Mouse (Mus musculus) forebrain, embryonic 13.5 days (tissue): ENCODE results near the gene Akirin2. TPM values are rescaled to one million over a fixed set of nuclear protein-coding genes. Genes with fewer than 3 reads are reported as not detected.
"Not testable (repeated sequence)": the region's sequence is repeated elsewhere in the genome, so short reads cannot be mapped to it uniquely, and the experiment has no call there.

Experiments used
- ATAC-seq: fragments of 200-750 bp; cut with Nextera tagmentation; 2 replicates; pipeline ENCODE4 v1.8.0; 2017
- H3K27ac ChIP-seq: fragments of 300-500 bp; sonication (generic); 2 replicates; pipeline ENCODE4 v1.5.1; 2015; ENCODE audit warnings: inconsistent platforms, mild to moderate bottlenecking, moderate library complexity
- H3K27me3 ChIP-seq: fragments of 300-500 bp; sonication (generic); 2 replicates; pipeline ENCODE4 v1.6.1; 2015; ENCODE audit warnings: mild to moderate bottlenecking, inconsistent platforms
- H3K36me3 ChIP-seq: fragments of 300-500 bp; sonication (generic); 2 replicates; pipeline ENCODE4 v1.6.1; 2015; ENCODE audit warnings: mild to moderate bottlenecking, inconsistent platforms; ENCODE audit not compliant: poor library complexity, severe bottlenecking
- H3K4me1 ChIP-seq: fragments of 300-500 bp; sonication (generic); 2 replicates; pipeline ENCODE4 v1.6.1; 2015; ENCODE audit warnings: inconsistent platforms
- H3K4me2 ChIP-seq: fragments of 300-500 bp; sonication (generic); 2 replicates; pipeline ENCODE4 v1.6.1; 2015; ENCODE audit warnings: inconsistent platforms, mild to moderate bottlenecking, moderate library complexity
- H3K4me3 ChIP-seq: fragments of 300-500 bp; sonication (generic); 2 replicates; pipeline ENCODE4 v1.5.1; 2015; ENCODE audit warnings: mild to moderate bottlenecking, inconsistent platforms
- H3K9ac ChIP-seq: fragments of 300-500 bp; sonication (generic); 2 replicates; pipeline ENCODE4 v1.6.1; 2015; ENCODE audit warnings: mild to moderate bottlenecking, inconsistent platforms
- H3K9me3 ChIP-seq: fragments of 300-500 bp; sonication (generic); replicated peaks from 2 replicates; pipeline ENCODE4 v1.6.1; 2016; ENCODE audit warnings: inconsistent platforms
- WGBS: fragments of 180-500 bp; shearing (Covaris S2); methylation state at CpG from one replicate; pipeline ENCODE4 v1.1.7; 2015; 5-methylcytosine and 5-hydroxymethylcytosine counted together
- polyA plus RNA-seq: library from polyadenylated mRNA; unstranded; fragments of >200 nt; fragmentation: Nextera tagmentation; extraction: Ambion mirVana; gene quantifications from 2 replicates; pipeline ENCODE4 v1.2.1, GENCODE M21; 2015

Gene Akirin2
- polyA plus RNA-seq, 1 experiment from 2014 or later, result 82.8 TPM

DNA sequence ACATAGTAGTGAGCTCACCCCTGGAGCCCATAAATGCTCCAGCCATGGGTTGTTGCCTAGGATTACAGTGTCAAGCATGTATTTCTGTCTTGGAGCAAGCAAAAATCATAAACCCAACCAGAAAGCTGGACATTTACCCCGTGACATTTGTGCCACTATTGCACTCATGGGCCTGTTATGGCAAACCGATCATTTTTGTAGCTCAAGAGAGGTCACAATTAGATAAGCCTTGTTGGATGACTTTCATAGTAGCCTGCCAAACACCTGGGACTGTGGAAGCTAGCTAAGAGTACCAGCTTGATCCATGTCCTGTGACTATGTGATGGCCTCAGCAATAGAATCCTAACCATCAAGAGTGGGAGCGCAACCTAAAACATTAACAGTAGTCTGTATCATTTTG lies 4.9 kb downstream of the Akirin2 start:
- 98% methylated on average over 3 of the region's 3 CpGs for WGBS
- no peak overlapping the region for H3K9ac ChIP-seq

DNA sequence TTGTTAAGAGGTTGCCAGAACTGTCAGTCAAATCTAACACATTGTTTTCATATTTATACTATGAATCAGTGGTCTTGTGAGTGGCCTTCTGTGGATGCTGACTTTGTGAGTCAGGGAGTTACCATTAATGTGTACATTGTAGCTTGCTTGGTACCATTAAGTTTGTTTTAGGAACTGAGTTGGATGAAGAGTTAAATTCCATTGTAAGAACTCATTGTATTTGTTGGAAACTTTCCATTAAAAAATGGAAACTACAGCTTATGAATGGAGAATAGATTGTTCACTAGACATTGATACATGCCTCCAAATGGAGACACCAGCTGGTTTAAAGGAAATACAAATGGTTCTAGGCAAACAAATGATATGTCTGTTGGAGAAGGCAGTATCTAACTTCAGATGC lies 5.4 kb downstream of the Akirin2 start:
- H3K4me1 ChIP-seq, result peaks cover 45% of the 10 kb centered on the region
- H3K36me3 ChIP-seq, result no peaks in the 10 kb centered on the region
- no peaks in the 10 kb centered on the region for H3K9me3 ChIP-seq
- H3K27me3 ChIP-seq, result no peaks in the 10 kb centered on the region
- no peak for ATAC-seq
- H3K9ac ChIP-seq, result no peak overlapping the region
- no peak overlapping the region for H3K4me2 ChIP-seq
- no peak overlapping the region for H3K4me3 ChIP-seq
- H3K27ac ChIP-seq, result no peak overlapping the region

More for the DNA sequence above, 4.9 kb downstream of the Akirin2 start:
- Histone ChIP-seq H3K4me2 (no peak overlapping the region), H3K27ac (no peak overlapping the region), H3K4me1 (peaks cover 45% of the 10 kb centered on the region), H3K4me3 (no peak overlapping the region), H3K27me3 (no peaks in the 10 kb centered on the region), H3K36me3 (no peaks in the 10 kb centered on the region), H3K9me3 (no peaks in the 10 kb centered on the region)
- no peak for ATAC-seq

DNA sequence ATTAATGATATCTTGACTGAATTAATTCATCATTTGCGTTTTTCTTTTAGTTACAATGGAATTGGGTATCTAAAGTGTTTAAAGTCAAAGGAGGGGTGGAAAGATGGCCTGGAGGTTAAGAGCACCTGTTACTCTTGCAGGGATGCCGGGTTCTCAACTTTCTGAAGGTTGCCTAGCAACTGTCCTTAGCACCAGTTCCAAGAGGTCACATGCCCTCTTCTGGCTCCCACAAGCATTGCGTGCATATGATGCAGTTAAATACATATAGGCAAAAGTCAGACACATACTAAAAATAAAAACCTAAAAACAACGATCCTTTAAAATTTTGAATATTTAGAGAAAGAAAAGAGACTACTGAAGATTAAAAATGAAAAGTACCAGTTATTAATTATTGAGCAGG lies 10.2 kb downstream of the Akirin2 start:
- 51% methylated on average over 4 of the region's 4 CpGs for WGBS
- no peak overlapping the region for H3K9ac ChIP-seq
- ATAC-seq, result peak; percentile 45; the same call in 1 of the 2 replicates

DNA sequence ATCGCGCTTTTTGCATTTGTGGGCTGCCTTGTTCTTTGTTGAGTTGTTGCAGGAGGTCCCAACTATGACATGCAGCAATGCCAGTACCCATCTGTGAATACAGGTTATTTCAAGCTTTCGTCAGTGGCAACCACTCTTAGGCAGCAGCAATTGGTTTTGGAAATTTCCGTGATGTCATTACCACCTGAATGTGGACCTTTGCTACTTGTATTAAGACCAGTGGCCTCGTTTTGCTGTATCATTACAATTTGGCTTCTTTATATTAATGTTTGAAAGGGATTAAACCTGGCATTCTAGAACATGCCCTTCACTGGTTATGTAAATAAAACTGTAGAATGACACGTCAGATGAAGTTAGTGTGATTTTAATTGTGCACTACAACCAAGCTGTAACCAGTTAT lies 15.5 kb downstream of the Akirin2 start:
- no peak for ATAC-seq
- Histone ChIP-seq H3K4me1 (peaks cover 3% of the 10 kb centered on the region; the same call in 1 of the 2 replicates), H3K27me3 (no peaks in the 10 kb centered on the region), H3K27ac (no peak overlapping the region), H3K4me2 (no peak overlapping the region), H3K4me3 (no peak overlapping the region), H3K9me3 (no peaks in the 10 kb centered on the region), H3K9ac (no peak overlapping the region), H3K36me3 (peaks cover 69% of the 10 kb centered on the region)
- WGBS, result 92% methylated on average over 6 of the region's 6 CpGs

More for the DNA sequence above, 10.2 kb downstream of the Akirin2 start:
- H3K27ac ChIP-seq, result no peak overlapping the region
- H3K27me3 ChIP-seq, result no peaks in the 10 kb centered on the region
- H3K36me3 ChIP-seq, result peaks cover 22% of the 10 kb centered on the region
- no peak overlapping the region for H3K4me3 ChIP-seq
- no peak overlapping the region for H3K4me2 ChIP-seq
- H3K4me1 ChIP-seq, result peaks cover 16% of the 10 kb centered on the region
- no peaks in the 10 kb centered on the region for H3K9me3 ChIP-seq

DNA sequence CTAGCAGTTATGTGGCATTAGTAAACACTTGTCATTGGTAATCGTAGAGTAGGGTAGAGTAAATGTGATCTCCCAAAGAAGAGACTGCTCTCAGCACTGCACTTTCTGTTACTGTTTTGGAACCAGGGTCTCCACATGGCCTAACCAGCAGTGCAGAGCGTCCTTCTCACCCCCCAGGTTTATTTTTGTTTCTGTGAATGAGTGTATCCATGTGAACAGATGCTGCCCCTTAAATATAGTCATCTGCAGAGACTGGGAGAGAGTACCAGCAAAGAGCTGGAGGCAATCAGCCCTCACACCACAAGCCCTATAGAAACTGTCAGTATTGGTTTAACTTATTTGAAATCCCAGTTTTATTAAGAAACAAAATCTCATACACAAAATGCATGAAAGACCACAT lies 22.1 kb downstream of the Akirin2 start:
- no peak overlapping the region for H3K4me3 ChIP-seq
- no peaks in the 10 kb centered on the region for H3K27me3 ChIP-seq
- H3K36me3 ChIP-seq, result peaks cover 90% of the 10 kb centered on the region
- H3K4me2 ChIP-seq, result no peak overlapping the region
- H3K9me3 ChIP-seq, result no peaks in the 10 kb centered on the region
- 90% methylated on average over 2 of the region's 2 CpGs for WGBS
- no peak overlapping the region for H3K27ac ChIP-seq
- no peaks in the 10 kb centered on the region for H3K4me1 ChIP-seq
- no peak overlapping the region for H3K9ac ChIP-seq
- no peak for ATAC-seq

DNA sequence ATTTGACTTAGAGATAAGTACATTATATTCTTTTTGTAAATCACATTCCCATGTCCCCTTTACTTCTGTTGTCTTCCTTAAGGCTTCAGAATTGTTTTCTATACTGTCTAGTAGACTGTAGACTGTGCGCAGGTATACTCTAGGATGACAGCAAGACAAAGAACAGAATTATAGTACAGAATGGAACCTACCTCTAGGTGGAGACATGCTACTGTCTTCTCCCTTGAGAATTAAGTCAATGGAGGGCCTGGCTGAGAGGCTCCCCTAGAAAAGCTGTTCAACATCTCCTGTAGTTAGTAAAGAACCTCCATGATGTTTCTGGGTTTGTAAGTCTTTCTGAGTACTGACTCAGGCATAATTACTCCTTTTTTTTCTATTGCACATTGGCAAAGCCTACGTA lies 26.3 kb downstream of the Akirin2 start:
- Histone ChIP-seq H3K4me2 (no peak overlapping the region), H3K9me3 (no peaks in the 10 kb centered on the region), H3K4me1 (no peaks in the 10 kb centered on the region), H3K27me3 (no peaks in the 10 kb centered on the region), H3K4me3 (no peak overlapping the region), H3K27ac (no peak overlapping the region), H3K9ac (no peak overlapping the region), H3K36me3 (peaks cover 86% of the 10 kb centered on the region)
- WGBS, result 97% methylated on average over 2 of the region's 2 CpGs
- ATAC-seq, result no peak

DNA sequence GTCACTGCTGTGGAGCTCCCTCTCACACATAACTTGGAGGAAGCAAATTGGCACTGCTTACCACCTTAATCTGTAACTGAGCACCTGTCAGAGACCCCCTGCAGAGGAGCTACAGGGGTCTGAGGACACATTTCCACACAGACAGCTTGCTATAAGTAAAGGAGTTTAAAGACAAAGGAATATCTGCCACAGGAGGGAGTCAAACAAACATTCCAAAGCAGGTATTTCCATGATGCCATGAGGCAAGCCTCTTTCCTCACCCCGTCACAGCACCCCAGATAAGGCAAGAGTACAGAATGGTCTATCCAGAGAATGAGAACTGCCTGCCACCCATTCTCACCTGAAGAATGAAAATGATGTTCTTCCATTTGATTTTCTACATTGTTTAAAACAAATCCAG lies 28.5 kb downstream of the Akirin2 start:
- no peaks in the 10 kb centered on the region for H3K4me1 ChIP-seq
- no peak overlapping the region for H3K9ac ChIP-seq
- no peak overlapping the region for H3K27ac ChIP-seq
- WGBS, result 88% methylated on average over 1 of the region's 1 CpGs
- no peak overlapping the region for H3K4me2 ChIP-seq
- ATAC-seq, result no peak
- no peaks in the 10 kb centered on the region for H3K27me3 ChIP-seq
- H3K9me3 ChIP-seq, result no peaks in the 10 kb centered on the region
- H3K36me3 ChIP-seq, result peaks cover 88% of the 10 kb centered on the region
- H3K4me3 ChIP-seq, result no peak overlapping the region

DNA sequence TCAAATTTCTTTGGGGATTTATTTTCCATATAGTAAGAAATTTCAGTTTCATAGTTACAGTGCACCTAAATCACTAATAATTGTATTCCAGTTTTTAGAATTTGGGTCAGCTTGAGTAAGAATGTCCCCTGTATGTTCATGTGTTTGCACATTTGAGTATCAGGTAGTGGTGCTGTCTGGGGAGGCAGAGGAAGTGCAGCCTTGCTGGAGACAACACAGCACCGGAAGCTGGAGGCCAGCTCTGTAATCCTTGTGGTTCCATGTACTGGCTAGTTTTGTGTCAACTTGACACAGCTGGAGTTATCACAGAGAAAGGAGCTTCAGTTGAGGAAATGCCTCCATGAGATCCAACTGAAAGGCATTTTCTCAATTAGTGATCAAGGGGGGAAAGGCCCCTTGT lies 30.8 kb downstream of the Akirin2 start:
- H3K36me3 ChIP-seq, result peaks cover 78% of the 10 kb centered on the region
- H3K4me2 ChIP-seq, H3K4me3 ChIP-seq, H3K27ac ChIP-seq, H3K9me3 ChIP-seq, H3K4me1 ChIP-seq, ATAC-seq, H3K9ac ChIP-seq, H3K27me3 ChIP-seq: not testable (repeated sequence)
- 89% methylated on average over 1 of the region's 1 CpGs for whole genome bisulfite sequencing

DNA sequence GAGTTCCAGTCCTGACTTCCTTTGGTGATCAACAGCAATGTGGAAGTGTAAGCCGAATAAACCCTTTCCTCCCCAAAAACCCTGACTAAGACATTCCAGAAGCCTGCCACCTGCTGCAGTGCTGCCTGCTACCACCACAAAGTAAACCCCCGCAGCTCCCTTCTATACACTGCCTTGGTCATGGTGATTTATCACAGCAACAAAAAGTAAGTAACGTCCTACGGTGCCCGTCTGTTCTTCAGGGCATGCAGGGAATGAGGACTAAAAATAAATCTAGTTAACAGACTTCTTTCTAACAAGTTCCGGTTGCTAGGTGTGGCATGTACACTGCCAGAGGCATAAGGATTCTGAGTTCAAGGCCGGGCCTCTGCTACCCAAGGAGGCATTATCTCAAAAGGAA lies 31.3 kb downstream of the Akirin2 start:
- Histone ChIP-seq H3K4me1 (no peaks in the 10 kb centered on the region), H3K4me3 (no peak overlapping the region), H3K9me3 (no peaks in the 10 kb centered on the region), H3K9ac (no peak overlapping the region), H3K27me3 (no peaks in the 10 kb centered on the region), H3K36me3 (peaks cover 75% of the 10 kb centered on the region), H3K27ac (no peak overlapping the region), H3K4me2 (no peak overlapping the region)
- no peak for ATAC-seq
- WGBS, result 85% methylated on average over 7 of the region's 7 CpGs

DNA sequence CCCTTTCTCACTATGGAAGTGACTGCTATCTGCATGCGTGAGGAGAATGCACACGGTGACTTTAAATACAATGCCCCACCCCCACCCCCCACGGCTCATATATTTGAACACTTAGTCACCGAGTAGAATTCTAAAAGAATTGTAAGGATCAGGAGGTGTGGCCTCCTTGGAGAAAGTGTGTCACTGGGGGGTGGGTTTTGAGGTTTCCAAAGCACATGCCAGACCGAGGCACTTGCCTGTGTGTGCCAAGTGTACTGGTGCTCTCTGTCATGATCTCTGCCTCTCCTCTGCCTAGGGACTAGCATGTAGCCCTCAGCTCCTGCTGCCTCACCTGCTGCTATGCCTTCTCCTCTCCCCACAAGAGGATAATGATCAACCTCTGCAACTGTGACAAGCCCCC lies 31.7 kb downstream of the Akirin2 start:
- ATAC-seq, result no peak
- Histone ChIP-seq H3K9ac (no peak overlapping the region), H3K9me3 (no peaks in the 10 kb centered on the region), H3K27me3 (no peaks in the 10 kb centered on the region), H3K36me3 (peaks cover 75% of the 10 kb centered on the region), H3K27ac (no peak overlapping the region; the same call in 1 of the 2 replicates), H3K4me3 (no peak overlapping the region), H3K4me1 (no peaks in the 10 kb centered on the region), H3K4me2 (no peak overlapping the region)
- WGBS, result 67% methylated on average over 5 of the region's 5 CpGs

DNA sequence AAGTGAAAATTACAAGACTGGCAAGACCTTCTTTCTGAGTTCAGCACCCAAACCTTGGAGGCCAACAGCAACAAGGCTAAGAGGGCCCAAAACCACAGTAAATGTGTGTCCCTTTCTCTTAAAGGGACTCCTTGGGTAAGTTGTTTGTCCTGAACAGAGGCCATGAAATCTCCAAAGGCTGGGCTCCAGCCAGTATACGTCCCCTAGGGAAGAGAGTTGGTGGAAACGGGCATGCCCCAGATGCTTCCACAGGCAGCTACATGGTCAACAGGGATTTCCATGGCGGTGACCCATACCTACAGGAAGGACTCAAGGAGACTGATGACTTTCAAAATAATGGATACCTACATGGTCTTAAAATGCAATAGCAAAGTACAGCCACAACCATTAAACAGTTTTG lies 32.7 kb downstream of the Akirin2 start:
- WGBS, result 92% methylated on average over 3 of the region's 3 CpGs
- no peak for ATAC-seq
- no peak overlapping the region for H3K4me2 ChIP-seq
- no peaks in the 10 kb centered on the region for H3K27me3 ChIP-seq
- no peaks in the 10 kb centered on the region for H3K4me1 ChIP-seq
- no peak overlapping the region for H3K4me3 ChIP-seq
- H3K9me3 ChIP-seq, result no peaks in the 10 kb centered on the region
- H3K27ac ChIP-seq, result no peak overlapping the region
- no peak overlapping the region for H3K9ac ChIP-seq
- peaks cover 68% of the 10 kb centered on the region for H3K36me3 ChIP-seq

DNA sequence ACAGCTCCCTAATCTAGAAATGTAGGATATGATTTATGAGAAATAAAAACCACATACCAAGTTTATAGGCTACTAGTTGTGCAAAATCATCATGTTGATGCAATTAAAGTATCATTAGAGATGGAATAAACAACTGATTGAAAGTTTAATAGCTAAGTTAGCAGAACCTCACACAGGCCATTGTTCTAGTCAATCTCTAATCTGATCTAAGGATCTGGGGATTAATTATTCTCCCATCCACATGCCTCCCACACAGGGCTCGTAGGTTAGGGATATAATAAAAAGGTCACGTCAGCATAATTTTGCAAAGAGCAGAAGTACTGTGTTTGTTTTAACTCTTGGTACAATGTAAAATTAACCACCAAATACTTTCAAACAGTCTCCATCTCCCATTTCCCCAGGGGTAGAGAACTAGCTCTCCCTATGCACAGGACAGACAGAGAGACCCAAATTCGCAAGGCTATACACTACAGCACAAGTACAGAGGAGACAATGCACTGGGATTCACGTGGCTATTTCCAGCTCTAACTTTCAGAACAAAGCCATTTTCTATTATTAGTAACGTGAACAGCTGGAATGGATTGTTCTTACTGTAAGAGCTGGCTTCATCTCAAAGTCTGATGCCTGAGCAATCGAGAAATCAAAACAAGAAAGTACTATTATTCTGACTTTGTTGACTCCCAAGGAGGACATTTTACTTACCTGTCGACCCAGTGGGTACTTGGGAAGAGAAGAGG lies 34.3 kb downstream of the Akirin2 start:
- no peak overlapping the region for H3K27ac ChIP-seq
- no peaks in the 10 kb centered on the region for H3K9me3 ChIP-seq
- no peak overlapping the region for H3K9ac ChIP-seq
- H3K27me3 ChIP-seq, result no peaks in the 10 kb centered on the region
- 89% methylated on average over 7 of the region's 7 CpGs for WGBS
- no peak overlapping the region for H3K4me2 ChIP-seq
- H3K4me3 ChIP-seq, result no peak overlapping the region
- ATAC-seq, result no peak
- peaks cover 60% of the 10 kb centered on the region for H3K36me3 ChIP-seq
- no peaks in the 10 kb centered on the region for H3K4me1 ChIP-seq

DNA sequence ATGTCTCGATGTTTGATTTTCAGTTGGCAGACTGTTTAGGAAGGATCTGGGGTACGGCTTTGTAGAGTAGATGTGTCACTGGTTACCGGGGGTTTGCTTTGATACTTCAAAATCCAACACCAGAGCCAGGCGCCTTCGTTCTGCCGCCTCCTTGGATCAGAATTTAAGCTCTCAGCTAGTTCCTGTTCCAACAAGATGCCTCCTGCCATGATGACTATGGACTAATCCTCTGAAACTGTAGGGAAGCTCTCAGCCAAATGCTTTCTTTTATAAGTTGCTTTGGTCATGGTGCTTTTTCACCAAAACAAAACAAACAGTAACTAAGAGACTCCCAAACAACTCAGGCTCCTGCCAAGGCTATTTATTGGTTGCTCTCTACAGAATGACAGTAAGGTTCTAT lies 52.4 kb downstream of the Akirin2 start:
- no peak overlapping the region for H3K4me3 ChIP-seq
- WGBS, result 89% methylated on average over 6 of the region's 6 CpGs
- H3K4me1 ChIP-seq, result no peaks in the 10 kb centered on the region
- no peaks in the 10 kb centered on the region for H3K27me3 ChIP-seq
- ATAC-seq, result no peak
- H3K4me2 ChIP-seq, result no peak overlapping the region
- peaks cover 62% of the 10 kb centered on the region for H3K36me3 ChIP-seq
- no peaks in the 10 kb centered on the region for H3K9me3 ChIP-seq
- H3K9ac ChIP-seq, result no peak overlapping the region
- no peak overlapping the region for H3K27ac ChIP-seq
